Mouse (Mus musculus) G1E (cell line): ENCODE measurements around the gene Dmwd.

Source experiments
- CTCF ChIP-seq: IDR thresholded peaks from 2 replicates; pipeline ENCODE4 v1.5.1; 2012; ENCODE audit warnings: low read depth, low read length, inconsistent platforms, mixed read lengths
- GATA1 ChIP-seq: IDR thresholded peaks from 2 replicates; pipeline ENCODE4 v1.6.1; 2012; ENCODE audit warnings: borderline replicate concordance, low read length, inconsistent platforms, mixed read lengths
- GATA2 ChIP-seq: IDR thresholded peaks from 2 replicates; pipeline ENCODE4 v1.6.1; 2012; ENCODE audit warnings: low read depth, low read length, inconsistent platforms, borderline replicate concordance
- POLR2AphosphoS5 ChIP-seq: IDR thresholded peaks from 2 replicates; pipeline ENCODE4 v1.6.1; 2012; ENCODE audit warnings: low read depth, low read length, inconsistent platforms; ENCODE audit not compliant: insufficient replicate concordance
- TAL1 ChIP-seq: conservative IDR thresholded peaks from 2 replicates; pipeline ENCODE4 v1.6.1; 2012; ENCODE audit warnings: low read depth, low read length, inconsistent platforms, mixed read lengths

DNA sequence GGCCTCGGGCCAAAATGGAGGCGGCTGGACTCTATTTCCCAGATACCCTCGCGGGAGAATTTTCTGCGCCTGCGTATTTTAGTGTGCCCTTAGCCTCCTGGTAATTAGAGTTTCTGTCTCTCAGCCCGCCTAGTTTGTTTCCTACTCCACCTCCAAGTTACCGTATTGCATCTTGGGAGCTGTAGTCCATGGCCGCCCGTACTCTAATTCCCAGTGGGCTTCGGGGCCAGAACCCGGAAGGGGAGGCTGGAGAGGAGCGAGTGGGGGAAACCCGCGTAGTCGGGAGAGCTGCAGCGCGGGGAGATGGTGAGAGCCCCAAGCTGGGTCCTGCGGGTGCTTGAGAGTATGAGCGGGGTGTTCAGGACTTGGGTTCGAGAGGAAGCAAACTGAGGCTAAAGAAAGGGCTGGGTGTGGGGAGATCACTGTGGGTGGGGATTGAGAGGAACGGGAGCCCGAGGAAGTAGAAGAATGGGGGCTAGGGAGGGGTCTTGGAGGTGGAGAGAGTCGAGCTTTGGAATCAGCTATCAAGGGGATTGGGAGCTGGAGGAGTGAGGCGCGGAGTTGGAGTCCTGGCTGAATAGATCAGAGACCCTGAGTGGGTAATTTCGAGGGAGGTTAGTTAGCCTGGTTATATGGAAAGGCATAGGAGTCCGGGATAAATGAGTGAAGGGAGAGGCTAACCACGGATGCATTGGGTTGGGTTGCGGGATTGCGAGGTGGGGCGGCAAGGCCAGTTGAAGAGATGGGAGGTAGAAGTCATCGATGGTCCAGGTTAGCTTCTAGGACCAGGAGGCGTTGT lies 43.8 kb downstream of the Dmwd start, which contains the start of gene Fbxo46:
- TF ChIP-seq CTCF (no peak), GATA2 (no peak), GATA1 (no peak), POLR2AphosphoS5 (no peak), TAL1 (no peak)
